Mouse (Mus musculus) spleen, adult 2 months (tissue): ENCODE measurements at regions not wholly inside any gene's neighbourhood (a gene's known extent, or its start where the extent isn't known, plus 50 kb on each side); places are given as distances from the start of the nearest gene placed in this dataset.

Experiments
- CTCF ChIP-seq: fragments of 200-500 bp; IDR thresholded peaks from 2 replicates; pipeline ENCODE4 v1.5.1; 2011; ENCODE audit warnings: mild to moderate bottlenecking, inconsistent platforms; ENCODE audit not compliant: insufficient read depth, insufficient read length, insufficient replicate concordance; ENCODE audit errors: extremely low read depth
- POLR2A ChIP-seq: fragments of 200-500 bp; IDR thresholded peaks from 2 replicates; pipeline ENCODE4 v1.6.1; 2011; ENCODE audit warnings: low read depth, low read length, inconsistent platforms

- TF ChIP-seq POLR2A (no peak), CTCF (no peak)
Measured at GRCm38 (mm10) chr2:114739421-114740212, 84.9 kb upstream of the Dph6 start.
